Mouse (Mus musculus) gastrocnemius, adult 2 months (tissue): ENCODE data around the gene Htra3. TPM values are rescaled to one million over a fixed set of nuclear protein-coding genes. Genes with fewer than 3 reads are reported as not detected.

ENCODE experiments used
- DNase-seq: peaks from one replicate; pipeline ENCODE4 v3.0.0; 2022
- H3K27ac ChIP-seq: fragments of 200-600 bp; 2 replicates; pipeline ENCODE4 v1.8.1; 2022; ENCODE audit warnings: mild to moderate bottlenecking
- H3K4me3 ChIP-seq: fragments of 200-600 bp; 2 replicates; pipeline ENCODE4 v1.8.1; 2022; ENCODE audit warnings: mild to moderate bottlenecking, moderate library complexity
- CTCF ChIP-seq: fragments of 200-600 bp; IDR thresholded peaks from 2 replicates; pipeline ENCODE4 v1.8.1; 2022; ENCODE audit warnings: antibody characterized with exemption, mild to moderate bottlenecking, moderate library complexity
- intact Hi-C: fragments of 180-260 bp; cut with DNase I; formaldehyde crosslinking; loops from one replicate; pipeline ENCODE4 v1.15.1; 2025
- long read RNA-seq, 2 experiments: library from polyadenylated mRNA; stranded (forward); transcript quantifications; one replicate each; pipeline ENCODE4 v2.0.0; 2021
- total RNA-seq, 2 experiments: library from RNA; stranded (reverse); gene quantifications; 2 replicates each; pipeline ENCODE4 v1.2.3; 2021

Gene Htra3
- total RNA-seq: 10 to 100 TPM; 40.1 to 52.2 TPM
- long read RNA-seq, experiment 1, transcript Htra3-201 (9 exons, 2,750 nt): major isoform, 74 of 89 reads
- long read RNA-seq, experiment 1, transcript Htra3-202 (7 exons, 1,901 nt): minor isoform, 6 of 89 reads
- long read RNA-seq, experiment 1, partial matches to known transcripts: 3 of 89 reads
- long read RNA-seq, experiment 1, other reads (novel, unspliced or antisense): 6 of 89 reads
- long read RNA-seq, experiment 2, transcript Htra3-201 (9 exons, 2,750 nt): major isoform, 47 of 56 reads
- long read RNA-seq, experiment 2, partial matches to known transcripts: 6 of 56 reads
- long read RNA-seq, experiment 2, other reads (novel, unspliced or antisense): 1 of 56 reads

DNA sequence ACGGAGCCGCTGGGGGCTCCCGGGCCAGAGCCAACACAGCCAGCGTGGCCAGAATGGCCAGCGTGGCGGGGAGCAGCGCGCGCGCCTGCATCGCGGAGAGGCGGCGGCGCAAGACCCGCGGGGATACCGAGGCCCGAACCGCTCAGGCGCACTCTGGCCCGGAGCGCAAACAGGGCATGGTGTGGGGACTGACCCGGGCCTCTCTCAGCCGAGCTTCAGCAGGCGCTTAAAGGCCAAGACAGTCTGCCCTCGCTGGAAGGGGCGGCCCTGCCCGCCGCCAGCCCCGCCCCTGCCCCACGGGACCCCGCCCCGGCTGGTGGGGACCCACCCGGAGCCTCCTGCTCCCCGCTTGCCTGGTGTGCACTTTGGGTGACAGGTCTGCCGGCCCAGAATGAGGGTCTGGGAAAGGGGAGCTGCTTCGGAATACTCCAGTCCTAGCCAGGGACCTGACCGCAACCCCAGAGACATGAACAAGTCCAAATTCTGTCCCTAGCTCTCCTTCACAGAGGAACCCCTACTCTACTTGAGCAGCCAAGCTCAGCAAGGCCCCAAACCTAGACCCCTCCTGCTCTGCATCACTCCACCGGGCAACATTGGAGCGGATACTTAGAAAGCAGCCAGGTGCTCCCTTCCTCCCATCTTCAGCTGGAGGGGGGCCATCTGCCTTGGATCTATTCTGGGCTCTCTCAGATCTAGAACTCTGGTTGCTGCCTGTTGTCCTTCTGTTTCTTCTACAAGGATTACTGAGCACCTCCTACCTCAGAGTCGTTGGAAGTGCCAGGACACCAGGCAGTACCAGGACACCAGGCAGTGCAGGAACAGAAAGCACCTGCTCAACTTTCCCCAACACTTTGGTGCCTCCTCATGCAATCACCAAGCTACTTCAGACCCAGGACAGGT, at the start of gene Htra3:
Gene Htra3 (minus strand): TSS at position 527 of the 900 bp plus-strand sequence.
- Histone ChIP-seq H3K4me3 (peak within 1 kb of the TSS; percentile 82), H3K27ac (peak within 1 kb of the TSS; percentile 87)
- intact Hi-C loops: no loop called here
- peak; percentile 85 for DNase-seq
- no peak for TF ChIP-seq CTCF

DNA sequence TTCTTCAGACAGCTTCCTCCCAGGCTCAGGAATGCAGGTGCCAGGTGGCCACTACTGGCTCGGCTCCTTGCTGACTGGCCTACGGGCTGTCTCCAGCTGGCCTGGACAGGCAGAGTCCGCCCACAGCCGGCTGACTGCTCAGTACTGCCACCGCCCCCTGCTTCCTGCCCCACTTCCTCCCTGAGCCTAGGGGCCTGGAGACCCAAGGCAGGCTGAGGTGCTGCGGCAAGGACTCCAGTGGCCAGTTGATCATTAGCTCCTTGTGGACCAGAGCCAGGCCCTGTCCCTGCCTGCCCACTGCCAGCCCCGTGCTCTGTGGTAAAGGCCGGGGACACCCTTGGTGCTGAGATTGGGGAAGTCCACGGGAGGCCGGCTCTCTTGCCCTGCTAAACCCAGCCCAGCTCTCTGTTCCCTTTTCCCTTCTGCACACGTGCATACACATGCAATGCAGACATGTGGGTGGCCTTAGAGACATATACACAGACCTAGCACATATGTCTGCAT, 49.4 kb upstream of the Htra3 start:
- intact Hi-C loops: no loop called here
- Histone ChIP-seq H3K27ac (peak overlapping the region; percentile 80), H3K4me3 (peak overlapping the region; percentile 69)
- peak; percentile 68 for DNase-seq
- TF ChIP-seq CTCF: no peak

GRCm38 (mm10) chr5:35728344-35728956, 48.9 kb upstream of the Htra3 start:
- H3K27ac ChIP-seq: peak overlapping the region; percentile 80
- H3K4me3 ChIP-seq: peak overlapping the region; percentile 69
- no peak for TF ChIP-seq CTCF
- no peak for DNase-seq
- intact Hi-C loops: no loop called here

GRCm38 (mm10) chr5:35727447-35727846, 47.9 kb upstream of the Htra3 start:
- TF ChIP-seq CTCF: peak; percentile 48
- intact Hi-C loops: no loop called here
- H3K27ac ChIP-seq: peak overlapping the region; percentile 80
- no peak for DNase-seq
- H3K4me3 ChIP-seq: peak overlapping the region; percentile 69

- TF ChIP-seq CTCF: no peak
- no peak for DNase-seq
- Histone ChIP-seq H3K27ac (no peak overlapping the region), H3K4me3 (peak overlapping the region; percentile 69; the same call in 1 of the 2 replicates)
- intact Hi-C loops: no loop called here
These were observed 46.3 kb upstream of the Htra3 start for GRCm38 (mm10) chr5:35725840-35726239.

DNA sequence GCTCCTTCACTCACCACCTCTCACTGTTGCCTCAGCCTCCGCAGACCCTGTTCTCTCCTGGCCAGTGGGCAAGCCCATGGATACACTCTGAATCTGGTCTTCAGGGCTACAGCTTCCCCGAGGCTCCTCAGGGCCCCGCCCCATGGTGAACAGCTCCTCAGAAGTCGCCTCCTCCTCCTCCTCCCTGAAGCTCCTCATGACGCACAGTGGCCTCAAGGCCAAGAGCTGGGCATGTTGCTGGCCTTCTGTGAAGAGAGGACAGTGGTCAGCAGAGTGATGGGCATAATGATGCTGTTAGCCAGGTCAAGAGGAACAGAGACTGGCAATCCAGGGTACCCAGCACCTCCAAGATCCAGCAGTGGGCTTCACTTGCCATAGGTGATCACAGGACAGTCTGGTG, 44.3 kb upstream of the Htra3 start:
- TF ChIP-seq CTCF: no peak
- DNase-seq: no peak
- H3K27ac ChIP-seq: peak overlapping the region; percentile 31
- intact Hi-C loops: no loop called here
- no peak overlapping the region for H3K4me3 ChIP-seq

GRCm38 (mm10) chr5:35722654-35723053, 43.1 kb upstream of the Htra3 start:
- DNase-seq: no peak
- Histone ChIP-seq H3K4me3 (peak overlapping the region; percentile 35; the same call in 1 of the 2 replicates), H3K27ac (peak overlapping the region; percentile 31)
- no peak for TF ChIP-seq CTCF
- intact Hi-C loops: no loop called here

DNA sequence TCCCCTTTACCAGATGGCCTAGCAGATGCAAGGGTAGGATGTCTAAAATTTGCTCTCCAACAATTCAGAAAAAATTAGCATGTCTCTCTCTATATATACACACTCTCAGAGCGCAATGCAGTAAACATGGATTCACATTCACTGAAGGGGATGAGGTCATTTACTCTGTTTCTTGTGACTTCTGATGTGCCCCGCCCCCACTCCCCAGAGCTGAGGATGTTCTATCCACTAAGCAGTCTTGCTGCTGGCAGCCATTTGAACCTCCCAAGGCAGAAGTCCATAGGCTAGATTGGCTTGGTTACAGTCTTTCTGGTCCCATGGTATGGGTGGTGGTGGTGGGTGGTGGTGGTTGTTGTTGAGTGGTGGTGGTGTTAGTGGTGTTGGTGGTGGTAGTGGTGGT, 42.4 kb upstream of the Htra3 start:
- no peak for DNase-seq
- intact Hi-C loops: no loop called here
- TF ChIP-seq CTCF: no peak
- H3K27ac ChIP-seq: no peak overlapping the region
- H3K4me3 ChIP-seq: no peak overlapping the region

DNA sequence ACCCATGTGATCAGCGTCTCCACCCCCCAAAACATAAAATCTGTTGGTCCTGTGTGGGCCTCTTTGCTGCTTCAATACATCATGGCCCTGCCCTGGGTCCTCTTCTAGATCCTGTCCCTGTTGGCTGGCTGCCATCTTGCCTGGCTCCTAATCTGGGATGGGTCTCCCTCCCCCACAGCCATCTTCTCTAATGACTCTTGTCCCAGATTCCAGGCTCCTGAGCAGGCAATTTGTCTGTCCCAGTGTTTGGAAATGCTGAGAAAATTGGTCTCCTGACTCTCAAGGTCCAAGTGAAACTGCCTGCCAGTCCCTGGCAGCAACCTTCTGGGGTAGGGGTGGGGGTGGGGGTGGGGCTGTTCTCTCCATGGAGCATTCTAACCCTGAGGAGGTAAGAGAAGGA, 40.3 kb upstream of the Htra3 start:
- H3K4me3 ChIP-seq: no peak overlapping the region
- intact Hi-C loops: loop anchor here (5.0 kb wide), 1 partner anchor 32 kb away; no protein-coding TSS in a partner anchor
- no peak for TF ChIP-seq CTCF
- no peak overlapping the region for H3K27ac ChIP-seq
- DNase-seq: no peak

DNA sequence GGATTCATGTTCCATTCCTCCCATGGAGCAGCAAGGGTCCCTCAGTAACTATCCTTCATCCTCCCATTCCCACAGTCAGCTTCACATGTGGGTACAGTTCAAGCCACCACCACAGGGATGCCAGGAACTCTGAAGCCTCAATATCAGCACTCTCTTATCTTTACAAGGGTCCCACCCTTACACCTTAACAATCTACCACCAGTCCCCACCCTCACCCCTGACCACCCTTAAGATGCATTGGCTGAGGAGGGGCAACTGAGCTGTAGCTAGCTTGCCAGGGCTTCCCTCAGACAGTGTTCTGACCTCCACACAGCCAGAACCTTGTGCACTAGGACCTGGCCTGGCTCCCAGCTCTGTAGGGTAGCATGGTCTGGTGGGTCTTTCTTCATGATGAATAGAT, 39.8 kb upstream of the Htra3 start:
- intact Hi-C loops: loop anchor here (5.0 kb wide), 1 partner anchor 33 kb away; no protein-coding TSS in a partner anchor

GRCm38 (mm10) chr5:35718817-35719216, 39.2 kb upstream of the Htra3 start:
- no peak overlapping the region for H3K4me3 ChIP-seq
- intact Hi-C loops: loop anchor here (5.0 kb wide), 1 partner anchor 33 kb away; no protein-coding TSS in a partner anchor
- peak; percentile 40 for DNase-seq
- H3K27ac ChIP-seq: no peak overlapping the region
- TF ChIP-seq CTCF: no peak

More for the DNA sequence above, 39.8 kb upstream of the Htra3 start:
- no peak for DNase-seq
- TF ChIP-seq CTCF: no peak
- no peak overlapping the region for H3K4me3 ChIP-seq
- H3K27ac ChIP-seq: no peak overlapping the region

DNA sequence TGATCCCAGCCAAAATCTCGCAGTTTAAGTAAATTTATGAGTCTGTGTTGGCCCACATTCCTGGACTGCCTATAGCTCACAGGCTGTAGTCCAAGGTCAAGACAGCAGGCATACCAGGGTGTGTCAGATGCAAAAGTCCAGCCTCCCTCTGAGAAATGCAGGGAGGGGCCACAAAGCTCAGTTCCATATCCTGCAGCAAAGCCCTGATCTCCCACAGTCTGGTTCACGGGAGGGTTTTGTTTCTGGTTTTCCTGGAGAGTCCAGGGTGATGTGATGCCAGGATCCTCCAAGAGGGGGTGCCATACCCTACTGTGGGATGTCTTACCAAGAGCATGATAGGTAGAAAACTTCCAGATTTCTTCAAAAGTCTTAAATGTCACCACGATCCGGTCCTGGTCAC, 38.4 kb upstream of the Htra3 start:
- intact Hi-C loops: loop anchor here (5.0 kb wide), 1 partner anchor 34 kb away; no protein-coding TSS in a partner anchor
- TF ChIP-seq CTCF: peak; percentile 72

More for the DNA sequence above, 38.4 kb upstream of the Htra3 start:
- Histone ChIP-seq H3K4me3 (no peak overlapping the region), H3K27ac (no peak overlapping the region)
- DNase-seq: peak; percentile 55
